Mouse (Mus musculus): ENCODE measurements at regions not wholly inside any gene's neighbourhood (a gene's known extent, or its start where the extent isn't known, plus 50 kb on each side); places are given as distances from the start of the nearest gene placed in this dataset.

GRCm38 (mm10) chr5:133532678-133533077, 566.8 kb upstream of the Castor2 start:
- no peak for DNase-seq (ENCODE audit: low spot score)

GRCm38 (mm10) chr5:133505661-133506060, 593.9 kb upstream of the Castor2 start:
- DNase-seq (ENCODE audit: low spot score): no peak

GRCm38 (mm10) chr5:133487806-133488290, 611.7 kb upstream of the Castor2 start:
- DNase-seq (ENCODE audit: low spot score): no peak

- DNase-seq (ENCODE audit: low spot score): no peak
Observed at GRCm38 (mm10) chr5:133482291-133483086, 617.0 kb upstream of the Castor2 start.

GRCm38 (mm10) chr5:133479205-133479604, 620.3 kb upstream of the Castor2 start:
- no peak for DNase-seq (ENCODE audit: low spot score)

GRCm38 (mm10) chr5:133453349-133454049, 646.0 kb upstream of the Castor2 start:
- no peak for DNase-seq (ENCODE audit: low spot score)

GRCm38 (mm10) chr5:133449926-133450325, 649.6 kb upstream of the Castor2 start:
- DNase-seq (ENCODE audit: low spot score): no peak

GRCm38 (mm10) chr5:133400826-133401225, 698.7 kb upstream of the Castor2 start:
- no peak for DNase-seq (ENCODE audit: low spot score)

GRCm38 (mm10) chr5:133389896-133390295, 709.6 kb upstream of the Castor2 start:
- DNase-seq (ENCODE audit: low spot score): no peak

GRCm38 (mm10) chr5:133389023-133389840, 710.3 kb upstream of the Castor2 start:
- DNase-seq (ENCODE audit: low spot score): no peak

- DNase-seq (ENCODE audit: low spot score): no peak
Observed at GRCm38 (mm10) chr5:133385374-133386349, 713.8 kb upstream of the Castor2 start.

- DNase-seq (ENCODE audit: low spot score): no peak
Observed at GRCm38 (mm10) chr5:133365771-133366170, 733.7 kb upstream of the Castor2 start.

- DNase-seq (ENCODE audit: low spot score): no peak
Observed at GRCm38 (mm10) chr5:133347516-133347915, 752.0 kb upstream of the Castor2 start.

- DNase-seq (ENCODE audit: low spot score): no peak
Observed at GRCm38 (mm10) chr5:133341973-133342372, 757.5 kb upstream of the Castor2 start.

- DNase-seq (ENCODE audit: low spot score): no peak
Observed at GRCm38 (mm10) chr5:133320626-133321025, 777.5 kb upstream of the Auts2 start.

GRCm38 (mm10) chr5:133320206-133320605, 777.1 kb upstream of the Auts2 start:
- DNase-seq (ENCODE audit: low spot score): no peak

GRCm38 (mm10) chr5:133314031-133314430, 770.9 kb upstream of the Auts2 start:
- no peak for DNase-seq (ENCODE audit: low spot score)

GRCm38 (mm10) chr5:133310979-133311890, 768.1 kb upstream of the Auts2 start:
- no peak for DNase-seq (ENCODE audit: low spot score)

GRCm38 (mm10) chr5:133267887-133268286, 724.7 kb upstream of the Auts2 start:
- no peak for DNase-seq (ENCODE audit: low spot score)

- no peak for DNase-seq (ENCODE audit: low spot score)
Observed at GRCm38 (mm10) chr5:133267356-133267755, 724.2 kb upstream of the Auts2 start.

Data from adipocyte (in vitro differentiated cells).